Mouse (Mus musculus) bone marrow macrophage, adult 2 months (primary cell): ENCODE data around the gene Clnk.

Experiments
- CTCF ChIP-seq: IDR thresholded peaks from 2 replicates; pipeline ENCODE4 v1.5.1; 2012; ENCODE audit warnings: low read depth, mild to moderate bottlenecking, low read length, moderate library complexity
- POLR2A ChIP-seq: IDR thresholded peaks from 2 replicates; pipeline ENCODE4 v1.6.1; 2012; ENCODE audit warnings: mild to moderate bottlenecking, low read depth, low read length, borderline replicate concordance

DNA sequence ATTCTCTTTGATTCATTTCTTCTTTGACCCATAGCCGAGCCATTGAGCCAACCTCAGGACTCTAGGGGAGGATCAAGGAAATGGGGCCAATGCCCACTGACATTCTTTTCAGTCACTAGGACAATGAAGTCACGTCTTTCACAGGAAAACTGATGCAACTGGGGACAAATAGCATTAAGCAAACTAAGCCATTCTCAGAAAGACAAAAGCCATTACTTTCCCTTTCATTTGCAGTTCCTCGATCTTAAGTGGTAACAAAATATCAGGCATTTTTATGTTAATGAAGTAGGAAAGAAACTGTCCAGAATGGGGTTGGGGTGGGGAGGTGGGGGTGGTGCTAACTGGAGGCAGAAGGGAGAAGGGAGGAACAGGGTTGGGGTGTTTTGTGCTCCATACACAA is 178.6 kb downstream of the Clnk start:
- TF ChIP-seq POLR2A: no peak
- no peak for TF ChIP-seq CTCF
